Mouse (Mus musculus) adrenal gland, postnatal 4 days (tissue): Measurements from ENCODE around the gene H2al1a. TPM values are rescaled to one million over a fixed set of nuclear protein-coding genes. Genes with fewer than 3 reads are reported as not detected.
"Not testable (repeated sequence)": the region's sequence is repeated elsewhere in the genome, so short reads cannot be mapped to it uniquely, and the experiment has no call there.

Source experiments
- DNase-seq, 2 experiments: peaks; one replicate each; pipeline ENCODE4 v3.0.0; 2021 to 2022; ENCODE audit warnings: low spot score in 2 of 2, mixed read lengths in 2 of 2
- long read RNA-seq, 2 experiments: library from polyadenylated mRNA; stranded (forward); transcript quantifications; one replicate each; pipeline ENCODE4 v2.0.0; 2021
- total RNA-seq, 2 experiments: library from RNA; stranded (reverse); gene quantifications; 2 replicates each; pipeline ENCODE4 v1.2.3; 2021

Gene H2al1a
- not detected for total RNA-seq
- long read RNA-seq, experiment 1, result 0 reads
- long read RNA-seq, experiment 2, result 0 reads

DNA sequence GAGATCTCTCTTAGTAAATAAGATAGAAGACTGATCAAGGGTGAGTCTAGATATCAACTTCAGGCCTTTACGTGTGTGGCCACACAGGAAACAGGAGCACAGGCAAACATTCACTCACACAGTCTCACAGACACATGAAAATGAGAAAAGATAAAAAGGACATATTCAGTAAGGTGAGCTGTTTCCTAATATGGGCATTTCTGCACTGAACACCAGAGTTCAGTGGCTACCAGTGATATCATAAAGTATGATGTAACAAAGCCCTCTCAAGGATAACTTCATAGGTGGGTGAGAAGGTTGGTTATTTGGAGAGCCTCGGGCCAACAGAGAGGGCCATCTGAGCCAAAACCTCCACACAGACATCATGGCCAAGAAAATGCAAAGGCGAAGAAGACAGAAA lies at the start of gene H2al1a:
TSS of gene H2al1a (plus strand) at position 301 of the 400 bp plus-strand sequence.
- not testable (repeated sequence) for DNase-seq

DNA sequence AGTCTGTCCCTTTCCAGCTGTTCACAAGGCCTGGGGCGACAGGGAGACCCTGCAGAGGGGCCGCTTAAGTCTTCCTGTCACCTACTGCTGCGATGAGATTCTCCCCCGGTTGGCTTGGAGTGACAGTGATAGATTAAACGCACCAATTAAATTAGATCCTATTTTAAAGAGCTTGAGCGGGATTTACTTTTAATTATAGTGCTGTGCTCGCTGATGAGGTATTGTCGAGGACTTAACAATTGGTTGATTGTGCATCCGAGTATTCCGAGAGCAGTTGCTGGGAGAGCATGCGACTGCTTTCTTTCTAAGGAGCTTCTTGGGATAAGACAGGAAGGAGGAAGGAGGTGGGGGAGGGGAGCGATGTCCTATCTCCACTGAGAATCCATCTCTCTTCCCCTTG lies 48.9 kb upstream of the H2al1a start:
- DNase-seq, result no peak

DNA sequence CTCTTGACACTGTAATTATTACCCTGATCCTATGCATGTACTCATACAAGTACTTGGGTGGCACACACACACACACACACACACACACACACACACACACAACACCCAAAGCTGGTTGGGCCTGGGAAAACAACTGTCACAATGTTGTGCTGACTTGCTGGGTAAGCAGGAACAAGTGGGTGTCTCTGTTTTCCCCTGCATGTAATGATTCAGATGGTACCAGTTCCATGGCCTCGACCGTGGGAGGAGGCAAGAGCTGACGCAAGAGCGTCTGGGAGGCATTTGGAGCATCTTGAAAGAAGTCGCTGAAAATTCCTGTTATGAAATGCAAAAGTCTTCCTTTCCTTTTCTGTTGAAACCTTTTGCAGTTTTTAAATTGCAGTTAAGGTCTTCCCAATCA lies 45.0 kb upstream of the H2al1a start:
- no peak for DNase-seq

DNA sequence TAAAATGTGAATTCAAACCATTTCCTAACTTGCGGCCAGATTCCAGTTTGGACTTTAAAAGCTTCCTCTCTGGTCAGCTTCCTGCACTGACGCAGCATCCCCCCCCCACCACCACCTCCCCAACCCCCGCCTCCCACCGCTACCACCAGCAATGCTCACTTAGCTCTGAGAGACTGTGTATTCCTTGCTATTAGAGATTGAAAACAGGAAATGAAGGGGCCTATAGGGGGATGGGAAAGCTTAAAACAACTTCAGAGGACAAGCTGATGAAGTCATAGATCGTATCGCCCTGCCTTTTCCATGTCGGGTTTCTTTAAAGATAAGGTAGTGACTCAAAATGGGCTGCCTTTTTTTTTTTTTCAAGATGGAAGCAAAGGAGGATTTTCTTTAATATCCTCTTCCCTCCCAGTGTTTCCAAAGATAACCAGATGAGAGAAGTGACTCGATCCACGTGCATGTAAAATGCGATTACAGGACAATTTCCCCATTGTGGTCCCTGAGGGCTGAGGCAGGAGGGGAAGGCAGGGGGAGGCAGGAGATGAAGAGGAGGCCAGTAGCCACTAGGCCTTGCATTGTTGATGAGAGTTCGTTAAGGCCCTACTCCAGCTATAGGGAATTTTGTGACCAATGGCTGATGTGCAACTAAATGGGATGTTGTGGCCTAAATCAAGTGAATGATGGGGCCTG lies 44.4 kb upstream of the H2al1a start:
- no peak for DNase-seq

DNA sequence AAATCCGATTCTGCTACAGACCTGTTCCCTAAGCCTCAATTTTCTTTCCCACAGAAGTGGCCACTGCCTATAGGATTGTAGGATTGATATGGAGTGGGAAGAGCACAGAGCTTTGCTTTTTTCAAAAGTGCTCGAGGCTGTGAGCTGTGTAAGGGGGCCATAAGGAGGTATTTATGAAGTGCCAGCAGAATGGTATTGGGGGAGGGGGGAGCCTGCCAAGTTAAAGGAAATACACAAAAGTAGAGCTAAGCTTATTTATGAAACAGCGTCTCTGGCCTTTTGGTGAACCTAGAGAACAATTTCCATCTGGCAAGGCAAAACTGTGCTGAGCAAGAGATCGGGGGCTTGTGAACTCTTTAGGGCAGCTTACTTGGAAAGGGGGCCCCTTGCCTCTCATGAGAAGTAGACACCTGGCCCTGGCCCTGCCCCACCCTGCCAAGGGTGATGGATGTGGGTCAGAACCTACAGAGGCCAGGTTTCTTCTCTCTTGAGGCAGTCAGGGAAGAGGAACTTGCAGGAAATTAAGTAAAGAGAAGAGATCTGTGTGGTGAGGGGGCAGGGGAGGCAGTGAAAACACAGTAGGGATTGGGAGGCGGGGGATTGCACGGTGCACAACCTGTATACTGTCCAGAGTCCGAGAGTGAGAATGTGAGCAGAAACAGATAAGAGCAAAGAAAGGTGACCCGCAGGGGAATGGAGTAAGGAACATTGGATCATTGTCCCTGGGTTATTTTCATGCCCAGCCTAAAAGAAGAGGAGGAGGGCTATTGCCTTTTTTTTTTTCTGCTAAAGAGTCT lies 43.3 kb upstream of the H2al1a start:
- no peak for DNase-seq

DNA sequence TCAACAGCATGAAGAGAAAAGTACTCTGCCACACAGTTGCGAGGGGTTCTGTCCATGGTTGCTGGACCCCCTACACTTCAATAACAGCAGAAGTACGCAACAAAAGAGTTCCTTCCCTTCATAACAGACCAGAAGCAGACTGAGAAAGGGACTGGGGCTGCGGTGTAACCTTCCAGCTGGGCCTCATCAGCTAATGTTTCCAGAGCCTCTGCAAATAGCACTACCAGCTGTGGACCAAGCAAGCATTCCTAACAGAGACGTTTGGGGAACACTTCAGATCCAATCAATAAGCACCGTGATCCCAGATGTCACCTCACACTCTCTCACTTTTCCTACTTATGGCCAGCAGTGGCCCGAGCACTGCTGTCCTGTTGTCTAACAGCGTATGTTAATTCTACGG lies 34.1 kb upstream of the H2al1a start:
- DNase-seq, result no peak

DNA sequence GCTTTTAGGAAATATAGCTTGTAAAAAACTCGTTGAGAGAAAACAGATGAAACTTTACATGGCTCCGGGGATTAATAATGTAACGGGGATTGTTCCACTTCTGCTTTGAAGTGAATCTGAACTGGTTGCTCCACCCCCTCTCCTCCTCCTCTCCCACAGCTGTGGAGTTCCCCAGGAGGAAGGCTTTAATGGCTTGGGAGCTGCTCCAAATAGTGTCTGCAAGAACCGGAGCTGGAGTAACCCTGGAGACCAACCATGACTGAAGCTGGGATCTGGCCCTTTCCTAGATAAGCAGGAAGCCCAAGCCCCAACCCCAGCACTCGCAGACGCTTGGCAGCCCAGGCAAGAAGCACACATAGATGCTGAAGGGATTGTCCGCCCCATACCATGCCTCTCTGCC lies 31.3 kb upstream of the H2al1a start:
- DNase-seq, result no peak

DNA sequence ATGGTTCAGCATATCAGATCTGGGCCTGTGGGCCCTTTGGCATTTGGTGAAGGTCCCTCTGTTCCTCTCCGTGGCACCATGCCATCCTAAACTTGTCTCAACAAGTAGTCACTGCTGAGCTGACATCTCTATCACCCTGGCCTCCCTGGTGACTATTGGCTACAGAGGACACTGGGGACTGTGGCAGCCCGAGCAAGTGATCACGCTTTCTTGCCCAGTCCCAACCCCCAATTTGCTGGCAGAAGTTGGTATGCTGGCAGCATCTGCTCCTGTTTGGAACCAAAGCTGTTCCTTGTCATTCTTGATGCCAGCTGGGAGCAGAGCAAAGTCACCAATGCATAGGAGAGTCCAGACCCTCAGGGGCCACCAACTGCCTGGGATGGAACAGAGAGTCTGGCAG lies 30.0 kb upstream of the H2al1a start:
- no peak for DNase-seq

DNA sequence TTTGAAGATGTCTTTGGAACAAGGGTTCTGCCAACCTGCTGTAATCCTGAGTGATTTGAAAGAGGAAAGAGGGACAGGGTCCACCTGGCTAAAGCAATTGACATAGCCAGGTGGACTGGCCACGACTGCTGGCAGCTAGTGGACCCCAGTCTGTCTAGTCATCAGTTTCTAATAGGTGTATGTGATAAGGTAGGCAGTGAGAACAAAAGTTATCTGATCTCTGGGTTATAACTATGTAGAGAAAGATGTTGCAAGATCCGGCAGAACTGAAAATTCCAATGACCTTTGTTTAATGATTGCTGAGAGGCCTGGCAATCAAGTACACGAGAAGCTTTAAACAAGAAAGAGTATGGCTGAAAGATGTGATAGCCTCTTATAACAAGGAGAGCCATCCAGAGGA lies 25.9 kb upstream of the H2al1a start:
- no peak for DNase-seq

DNA sequence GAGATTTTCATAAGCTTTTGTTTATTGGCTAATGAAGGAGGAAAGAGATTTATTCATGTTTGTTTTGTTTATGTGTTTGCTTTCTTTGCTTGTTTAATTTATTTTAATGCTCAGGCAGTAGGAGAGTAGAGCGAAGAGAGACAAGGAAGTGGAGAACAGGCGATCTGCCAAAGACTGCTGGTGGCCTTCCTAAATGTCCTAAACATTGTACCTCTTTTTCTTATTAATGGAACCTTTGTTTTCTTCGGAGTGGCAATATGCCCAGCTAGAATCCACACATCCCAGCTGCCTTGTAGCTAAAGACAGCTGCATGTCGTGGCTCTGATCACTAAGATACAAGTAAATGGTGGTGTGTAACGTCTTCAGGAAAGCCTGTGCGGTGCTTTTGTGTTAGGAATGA lies 22.0 kb upstream of the H2al1a start:
- no peak for DNase-seq

DNA sequence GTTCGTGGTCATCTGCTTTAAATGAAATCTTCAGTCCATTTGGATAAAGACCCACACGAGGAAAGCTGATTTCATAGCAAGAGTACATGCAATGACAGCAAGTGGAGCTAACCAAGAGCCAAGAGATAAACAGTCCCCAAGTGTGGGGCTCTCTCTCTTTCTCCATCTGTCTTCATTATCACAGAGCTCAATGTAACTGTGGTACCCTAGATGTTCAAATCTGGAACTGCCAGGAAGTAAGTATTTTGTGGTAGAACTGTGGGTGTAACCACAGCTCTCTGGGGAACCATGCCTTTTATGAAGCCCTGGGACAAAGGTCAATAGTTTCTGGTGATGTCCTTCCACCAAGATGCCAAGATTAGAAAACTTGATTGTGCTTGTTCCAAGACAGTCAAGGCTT lies 18.3 kb upstream of the H2al1a start:
- DNase-seq, result no peak

DNA sequence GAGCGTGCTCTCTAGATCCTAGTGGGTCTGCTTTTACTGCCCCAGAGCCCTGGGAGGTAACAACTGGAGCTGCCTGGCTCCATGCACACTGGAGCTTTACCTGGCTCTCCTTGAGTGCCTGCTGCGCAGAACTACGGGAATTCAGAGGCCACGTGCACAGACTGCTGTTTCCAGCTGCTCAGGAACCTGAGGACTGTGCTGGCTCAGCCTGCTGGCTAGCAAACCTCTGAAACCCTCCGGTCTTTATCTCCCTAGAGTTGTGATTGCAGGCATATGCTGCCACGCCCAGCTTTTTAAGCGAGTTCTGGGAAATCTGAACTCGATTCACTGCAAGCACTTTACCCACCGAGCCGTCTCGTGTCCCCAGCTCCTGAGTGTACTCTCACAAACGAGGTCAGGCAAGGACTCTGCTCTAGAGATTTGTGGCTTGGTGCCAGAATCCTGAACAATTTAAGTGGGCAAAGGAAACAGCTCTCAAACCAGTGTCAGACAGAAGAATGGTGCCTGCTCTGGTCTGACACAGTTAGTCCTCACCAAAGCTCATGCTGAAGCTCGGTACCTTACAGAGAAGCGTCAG lies 10.7 kb upstream of the H2al1a start:
- DNase-seq, result no peak

DNA sequence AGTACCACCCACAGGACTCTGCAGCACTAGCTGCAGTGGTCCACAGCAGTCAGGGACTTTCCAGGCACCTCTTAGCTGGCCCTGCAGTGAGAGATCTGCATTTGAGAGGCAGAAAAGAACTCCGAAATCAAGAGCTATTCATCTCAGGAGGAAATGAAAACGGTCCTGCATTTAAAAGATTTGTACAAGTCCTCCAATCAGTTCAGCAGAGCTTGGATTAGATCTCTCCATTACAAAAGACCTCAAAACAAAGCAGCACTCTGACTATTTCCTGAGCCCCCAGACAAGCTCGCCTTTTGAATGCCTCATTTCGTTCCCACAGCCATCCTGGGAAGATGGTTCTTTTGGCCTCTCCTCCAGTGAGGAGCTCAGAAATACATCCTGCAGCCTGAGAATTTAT lies 9.8 kb upstream of the H2al1a start:
- DNase-seq, result no peak

DNA sequence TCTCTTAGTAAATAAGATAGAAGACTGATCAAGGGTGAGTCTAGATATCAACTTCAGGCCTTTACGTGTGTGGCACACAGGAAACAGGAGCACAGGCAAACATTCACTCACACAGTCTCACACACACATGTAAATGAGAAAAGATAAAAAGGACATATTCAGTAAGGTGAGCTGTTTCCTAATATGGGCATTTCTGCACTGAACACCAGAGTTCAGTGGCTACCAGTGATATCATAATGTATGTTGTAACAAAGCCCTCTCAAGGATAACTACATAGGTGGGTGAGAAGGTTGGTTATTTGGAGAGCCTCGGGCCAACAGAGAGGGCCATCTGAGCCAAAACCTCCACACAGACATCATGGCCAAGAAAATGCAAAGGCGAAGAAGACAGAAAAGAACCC lies 3.1 kb downstream of the H2al1a start, which contains the start of gene H2al1b:
TSS of gene H2al1b (plus strand) at position 301 of the 400 bp plus-strand sequence.
- not testable (repeated sequence) for DNase-seq

DNA sequence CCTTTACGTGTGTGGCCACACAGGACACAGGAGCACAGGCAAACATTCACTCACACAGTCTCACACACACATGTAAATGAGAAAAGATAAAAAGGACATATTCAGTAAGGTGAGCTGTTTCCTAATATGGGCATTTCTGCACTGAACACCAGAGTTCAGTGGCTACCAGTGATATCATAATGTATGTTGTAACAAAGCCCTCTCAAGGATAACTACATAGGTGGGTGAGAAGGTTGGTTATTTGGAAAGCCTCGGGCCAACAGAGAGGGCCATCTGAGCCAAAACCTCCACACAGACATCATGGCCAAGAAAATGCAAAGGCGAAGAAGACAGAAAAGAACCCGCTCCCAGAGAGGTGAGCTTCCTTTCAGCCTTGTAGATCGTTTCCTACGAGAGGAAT lies 6.3 kb downstream of the H2al1a start, which contains the start of gene H2al1c:
TSS of gene H2al1c (plus strand) at position 301 of the 400 bp plus-strand sequence.
- not testable (repeated sequence) for DNase-seq

DNA sequence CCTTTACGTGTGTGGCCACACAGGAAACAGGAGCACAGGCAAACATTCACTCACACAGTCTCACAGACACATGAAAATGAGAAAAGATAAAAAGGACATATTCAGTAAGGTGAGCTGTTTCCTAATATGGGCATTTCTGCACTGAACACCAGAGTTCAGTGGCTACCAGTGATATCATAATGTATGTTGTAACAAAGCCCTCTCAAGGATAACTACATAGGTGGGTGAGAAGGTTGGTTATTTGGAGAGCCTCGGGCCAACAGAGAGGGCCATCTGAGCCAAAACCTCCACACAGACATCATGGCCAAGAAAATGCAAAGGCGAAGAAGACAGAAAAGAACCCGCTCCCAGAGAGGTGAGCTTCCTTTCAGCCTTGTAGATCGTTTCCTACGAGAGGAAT lies 9.5 kb downstream of the H2al1a start, which contains the start of gene H2al1d:
TSS of gene H2al1d (plus strand) at position 301 of the 400 bp plus-strand sequence.
- not testable (repeated sequence) for DNase-seq

DNA sequence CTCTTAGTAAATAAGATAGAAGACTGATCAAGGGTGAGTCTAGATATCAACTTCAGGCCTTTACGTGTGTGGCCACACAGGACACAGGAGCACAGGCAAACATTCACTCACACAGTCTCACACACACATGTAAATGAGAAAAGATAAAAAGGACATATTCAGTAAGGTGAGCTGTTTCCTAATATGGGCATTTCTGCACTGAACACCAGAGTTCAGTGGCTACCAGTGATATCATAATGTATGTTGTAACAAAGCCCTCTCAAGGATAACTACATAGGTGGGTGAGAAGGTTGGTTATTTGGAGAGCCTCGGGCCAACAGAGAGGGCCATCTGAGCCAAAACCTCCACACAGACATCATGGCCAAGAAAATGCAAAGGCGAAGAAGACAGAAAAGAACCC lies 12.6 kb downstream of the H2al1a start, which contains the start of gene H2al1e:
TSS of gene H2al1e (plus strand) at position 301 of the 400 bp plus-strand sequence.
- DNase-seq, result not testable (repeated sequence)

DNA sequence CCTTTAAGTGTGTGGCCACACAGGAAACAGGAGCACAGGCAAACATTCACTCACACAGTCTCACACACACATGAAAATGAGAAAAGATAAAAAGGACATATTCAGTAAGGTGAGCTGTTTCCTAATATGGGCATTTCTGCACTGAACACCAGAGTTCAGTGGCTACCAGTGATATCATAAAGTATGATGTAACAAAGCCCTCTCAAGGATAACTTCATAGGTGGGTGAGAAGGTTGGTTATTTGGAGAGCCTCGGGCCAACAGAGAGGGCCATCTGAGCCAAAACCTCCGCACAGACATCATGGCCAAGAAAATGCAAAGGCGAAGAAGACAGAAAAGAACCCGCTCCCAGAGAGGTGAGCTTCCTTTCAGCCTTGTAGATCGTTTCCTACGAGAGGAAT lies 15.8 kb downstream of the H2al1a start, which contains the start of gene H2al1f:
TSS of gene H2al1f (plus strand) at position 301 of the 400 bp plus-strand sequence.
- not testable (repeated sequence) for DNase-seq

DNA sequence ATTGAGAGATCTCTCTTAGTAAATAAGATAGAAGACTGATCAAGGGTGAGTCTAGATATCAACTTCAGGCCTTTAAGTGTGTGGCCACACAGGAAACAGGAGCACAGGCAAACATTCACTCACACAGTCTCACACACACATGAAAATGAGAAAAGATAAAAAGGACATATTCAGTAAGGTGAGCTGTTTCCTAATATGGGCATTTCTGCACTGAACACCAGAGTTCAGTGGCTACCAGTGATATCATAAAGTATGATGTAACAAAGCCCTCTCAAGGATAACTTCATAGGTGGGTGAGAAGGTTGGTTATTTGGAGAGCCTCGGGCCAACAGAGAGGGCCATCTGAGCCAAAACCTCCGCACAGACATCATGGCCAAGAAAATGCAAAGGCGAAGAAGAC lies 18.9 kb downstream of the H2al1a start, which contains the start of gene H2al1g:
TSS of gene H2al1g (plus strand) at position 301 of the 400 bp plus-strand sequence.
- not testable (repeated sequence) for DNase-seq

DNA sequence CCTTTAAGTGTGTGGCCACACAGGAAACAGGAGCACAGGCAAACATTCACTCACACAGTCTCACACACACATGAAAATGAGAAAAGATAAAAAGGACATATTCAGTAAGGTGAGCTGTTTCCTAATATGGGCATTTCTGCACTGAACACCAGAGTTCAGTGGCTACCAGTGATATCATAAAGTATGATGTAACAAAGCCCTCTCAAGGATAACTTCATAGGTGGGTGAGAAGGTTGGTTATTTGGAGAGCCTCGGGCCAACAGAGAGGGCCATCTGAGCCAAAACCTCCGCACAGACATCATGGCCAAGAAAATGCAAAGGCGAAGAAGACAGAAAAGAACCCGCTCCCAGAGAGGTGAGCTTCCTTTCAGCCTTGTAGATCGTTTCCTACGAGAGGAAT lies 22.1 kb downstream of the H2al1a start, which contains the start of gene H2al1h:
TSS of gene H2al1h (plus strand) at position 301 of the 400 bp plus-strand sequence.
- not testable (repeated sequence) for DNase-seq

DNA sequence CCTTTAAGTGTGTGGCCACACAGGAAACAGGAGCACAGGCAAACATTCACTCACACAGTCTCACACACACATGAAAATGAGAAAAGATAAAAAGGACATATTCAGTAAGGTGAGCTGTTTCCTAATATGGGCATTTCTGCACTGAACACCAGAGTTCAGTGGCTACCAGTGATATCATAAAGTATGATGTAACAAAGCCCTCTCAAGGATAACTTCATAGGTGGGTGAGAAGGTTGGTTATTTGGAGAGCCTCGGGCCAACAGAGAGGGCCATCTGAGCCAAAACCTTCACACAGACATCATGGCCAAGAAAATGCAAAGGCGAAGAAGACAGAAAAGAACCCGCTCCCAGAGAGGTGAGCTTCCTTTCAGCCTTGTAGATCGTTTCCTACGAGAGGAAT lies 25.3 kb downstream of the H2al1a start, which contains the start of gene H2al1i:
TSS of gene H2al1i (plus strand) at position 301 of the 400 bp plus-strand sequence.
- not testable (repeated sequence) for DNase-seq
